Mouse (Mus musculus) forebrain, embryonic 11.5 days (tissue): ENCODE results near the gene S100a10. TPM values are rescaled to one million over a fixed set of nuclear protein-coding genes. Genes with fewer than 3 reads are reported as not detected.
"Not testable (repeated sequence)": the region's sequence is repeated elsewhere in the genome, so short reads cannot be mapped to it uniquely, and the experiment has no call there.

Experiments used
- ATAC-seq: fragments of 200-750 bp; cut with Nextera tagmentation; replicated peaks from 2 replicates; pipeline ENCODE4 v1.8.0; 2017; ENCODE audit warnings: moderate TSS enrichment; ENCODE audit not compliant: low FRiP score
- DNase-seq: peaks from one replicate; pipeline ENCODE4 v3.0.0-alpha.2; 2017; ENCODE audit warnings: low spot score
- H3K27ac ChIP-seq: fragments of 300-500 bp; sonication (generic); 2 replicates; pipeline ENCODE4 v1.5.1; 2014; ENCODE audit warnings: low read depth, low read length
- H3K27me3 ChIP-seq: fragments of 300-500 bp; sonication (generic); 2 replicates; pipeline ENCODE4 v1.6.1; 2014; ENCODE audit warnings: mild to moderate bottlenecking, low read length, mixed read lengths; ENCODE audit not compliant: control insufficient read depth, insufficient read depth
- H3K36me3 ChIP-seq: fragments of 300-500 bp; sonication (generic); 2 replicates; pipeline ENCODE4 v1.6.1; 2014; ENCODE audit warnings: mild to moderate bottlenecking, low read length, moderate library complexity, mixed read lengths; ENCODE audit not compliant: control insufficient read depth, insufficient read depth
- H3K4me1 ChIP-seq: fragments of 300-500 bp; sonication (generic); replicated peaks from 2 replicates; pipeline ENCODE4 v1.6.1; 2014; ENCODE audit warnings: low read length, mixed read lengths; ENCODE audit not compliant: control insufficient read depth, insufficient read depth
- H3K4me2 ChIP-seq: fragments of 300-500 bp; sonication (generic); 2 replicates; pipeline ENCODE4 v1.6.1; 2014; ENCODE audit warnings: low read depth, mild to moderate bottlenecking, low read length, moderate library complexity, mixed read lengths; ENCODE audit not compliant: severe bottlenecking
- H3K4me3 ChIP-seq: fragments of 300-500 bp; sonication (generic); 2 replicates; pipeline ENCODE4 v1.5.1; 2014; ENCODE audit warnings: low read depth, low read length
- H3K9ac ChIP-seq: fragments of 300-500 bp; sonication (generic); 2 replicates; pipeline ENCODE4 v1.6.1; 2014; ENCODE audit warnings: low read length
- H3K9me3 ChIP-seq: fragments of 300-500 bp; sonication (generic); 2 replicates; pipeline ENCODE4 v1.6.1; 2016; ENCODE audit warnings: low read length, mixed read lengths; ENCODE audit not compliant: control insufficient read depth
- WGBS: fragments of 180-500 bp; shearing (Covaris S2); extraction: QIAGEN DNeasy Blood & Tissue Kit; methylation state at CpG from one replicate; pipeline ENCODE4 v1.1.7; 2014; 5-methylcytosine and 5-hydroxymethylcytosine counted together
- polyA plus RNA-seq: library from polyadenylated mRNA; unstranded; fragments of >200 nt; fragmentation: Nextera tagmentation; extraction: Ambion mirVana; gene quantifications from 2 replicates; pipeline ENCODE4 v1.2.1, GENCODE M21; 2014

S100a10 gene
- polyA plus RNA-seq, 1 experiment from 2014 or later: 128 TPM

GRCm38 (mm10) chr3:93597221-93597913, 42.5 kb downstream of the S100a10 start:
- peaks cover 3% of the 10 kb centered on the region; the same call in 1 of the 2 replicates for H3K4me1 ChIP-seq
- no peaks in the 10 kb centered on the region for H3K36me3 ChIP-seq
- DNase-seq: peak; percentile 50
- H3K9me3 ChIP-seq: no peaks in the 10 kb centered on the region
- H3K4me3 ChIP-seq: no peak overlapping the region
- peak; percentile 82 for ATAC-seq
- H3K27me3 ChIP-seq: no peaks in the 10 kb centered on the region
- H3K4me2 ChIP-seq: no peak overlapping the region
- WGBS: 49% methylated on average over 5 of the region's 5 CpGs
- H3K9ac ChIP-seq: no peak overlapping the region
- no peak overlapping the region for H3K27ac ChIP-seq

- Histone ChIP-seq H3K36me3 (no peaks in the 10 kb centered on the region), H3K9ac (no peak overlapping the region), H3K27ac (no peak overlapping the region), H3K27me3 (no peaks in the 10 kb centered on the region), H3K9me3 (no peaks in the 10 kb centered on the region), H3K4me1 (peaks cover 3% of the 10 kb centered on the region; the same call in 1 of the 2 replicates), H3K4me3 (no peak overlapping the region), H3K4me2 (no peak overlapping the region)
- ATAC-seq: no peak
- WGBS: 91% methylated on average over 7 of the region's 7 CpGs
- DNase-seq: no peak
Observed at GRCm38 (mm10) chr3:93597970-93598369, 43.1 kb downstream of the S100a10 start.

GRCm38 (mm10) chr3:93600206-93600605, 45.3 kb downstream of the S100a10 start:
- Histone ChIP-seq H3K9me3 (no peaks in the 10 kb centered on the region), H3K27me3 (no peaks in the 10 kb centered on the region), H3K4me2 (no peak overlapping the region), H3K27ac (no peak overlapping the region), H3K4me3 (no peak overlapping the region), H3K4me1 (peaks cover 3% of the 10 kb centered on the region; the same call in 1 of the 2 replicates), H3K36me3 (no peaks in the 10 kb centered on the region), H3K9ac (no peak overlapping the region)
- DNase-seq: no peak
- WGBS: 82% methylated on average over 2 of the region's 2 CpGs
- no peak for ATAC-seq

- no peak for ATAC-seq
- no peaks in the 10 kb centered on the region for H3K36me3 ChIP-seq
- H3K27ac ChIP-seq: no peak overlapping the region
- H3K27me3 ChIP-seq: no peaks in the 10 kb centered on the region
- peaks cover 3% of the 10 kb centered on the region; the same call in 1 of the 2 replicates for H3K4me1 ChIP-seq
- no peaks in the 10 kb centered on the region for H3K9me3 ChIP-seq
- no peak for DNase-seq
- no peak overlapping the region for H3K9ac ChIP-seq
- no peak overlapping the region for H3K4me2 ChIP-seq
- H3K4me3 ChIP-seq: no peak overlapping the region
- 72% methylated on average over 1 of the region's 1 CpGs for WGBS
Observed at GRCm38 (mm10) chr3:93601903-93602302, 47.0 kb downstream of the S100a10 start.

GRCm38 (mm10) chr3:93608970-93609369, 54.1 kb downstream of the S100a10 start:
- H3K9me3 ChIP-seq, DNase-seq: not testable (repeated sequence)

More at GRCm38 (mm10) chr3:93608970-93609369, 54.1 kb downstream of the S100a10 start:
- H3K27me3 ChIP-seq, H3K4me3 ChIP-seq, H3K36me3 ChIP-seq, H3K9ac ChIP-seq, H3K4me1 ChIP-seq, H3K27ac ChIP-seq, H3K4me2 ChIP-seq: not testable (repeated sequence)
- 0 out of 2 replicates have a peak, but pooled peaks have one; percentile 65 for ATAC-seq

Other genes starting within 250 kb of the S100a10 start
- gene Hrnr, start 235.3 kb upstream of the S100a10 start, polyA plus RNA-seq: not detected in 2 replicates
- gene Rptn, start 161.4 kb upstream of the S100a10 start, polyA plus RNA-seq: not detected in 2 replicates
- gene Tchh, start 112.8 kb upstream of the S100a10 start, polyA plus RNA-seq: 0.25 and 0.40 TPM in 2 replicates
- gene Tchhl1, start 86.3 kb upstream of the S100a10 start, polyA plus RNA-seq: not detected in 2 replicates
- 317 and 320 TPM in 2 replicates for gene S100a11, start 34.6 kb upstream of the S100a10 start, polyA plus RNA-seq
- gene Tdpoz2, start 97.6 kb downstream of the S100a10 start, polyA plus RNA-seq: not detected in 2 replicates
- gene Tdpoz1, start 121.2 kb downstream of the S100a10 start, polyA plus RNA-seq: not detected in 2 replicates
- not detected in 2 replicates for gene Gm37596, start 138.0 kb downstream of the S100a10 start, polyA plus RNA-seq
- gene Gm5773, start 217.9 kb downstream of the S100a10 start, polyA plus RNA-seq: not detected in 2 replicates
- not detected in 2 replicates for gene Tdpoz4, start 241.3 kb downstream of the S100a10 start, polyA plus RNA-seq